Comparison of ENCODE assay signal across 8 mouse cellular contexts in genomic region chr13:43332591-43332990, GRCm38 (mm10). TPM values are rescaled to one million over a fixed set of nuclear protein-coding genes. Genes with fewer than 3 reads are reported as not detected.
DNase-seq lines count a peak whose midpoint lies in the region.

No protein-coding gene starts in this region.

- H3K27me3 ChIP-seq in heart, embryonic 10.5 days (ENCODE audit: insufficient read depth, poor library complexity, severe bottlenecking) = no peaks in the 10 kb centered on the region

- peaks cover 8% of the 10 kb centered on the region; the same call in 1 of the 2 replicates for H3K4me1 ChIP-seq in heart, embryonic 10.5 days

- peak; percentile 13 to 26 for DNase-seq in heart, postnatal 14 days
- DNase-seq in heart, adult 11 months = no peak
- DNase-seq in 416B (ENCODE audit: low read depth) = peak; percentile 51
- peak; percentile 62 for DNase-seq in NIH3T3 (ENCODE audit: low read depth)
- peak; percentile 5 for DNase-seq in forelimb bud, embryonic 11.5 days (ENCODE audit: low read depth, low spot score)
- DNase-seq in retina, postnatal 1 day = peak; percentile 52
- no peak for DNase-seq in heart, embryonic 10.5 days (ENCODE audit: low spot score)
- DNase-seq in right cerebral cortex, postnatal 36 days (ENCODE audit: low spot score in 2 of 2) = no peak

- no peak overlapping the region for H3K27ac ChIP-seq in heart, embryonic 10.5 days

- intact Hi-C loops in heart, postnatal 14 days (cut with DNase I) = no loop called here

- 40% methylated on average over 7 of the region's 7 CpGs for WGBS in heart, embryonic 10.5 days

- H3K36me3 ChIP-seq in heart, embryonic 10.5 days = no peaks in the 10 kb centered on the region

- H3K4me3 ChIP-seq in heart, embryonic 10.5 days = no peak overlapping the region

- H3K9me3 ChIP-seq in heart, embryonic 10.5 days = no peaks in the 10 kb centered on the region

RNA-seq across cellular contexts. Expression of gene Gfod1, which starts 28.6 kb away (rescaled TPM):
- 10 to 100 TPM; 31.8 to 32.0 TPM for total RNA-seq in heart, postnatal 14 days (2021)
- 0.88 and 0.99 TPM in 2 replicates for polyA plus RNA-seq in heart, embryonic 10.5 days (2016; fragmentation: Nextera tagmentation; extraction: Ambion mirVana)

RNA-seq across cellular contexts. Expression of gene Sirt5, which starts 32.7 kb away (rescaled TPM):
- total RNA-seq in heart, postnatal 14 days (2021) = 10 to 100 TPM; 44.0 to 49.4 TPM
- polyA plus RNA-seq in heart, embryonic 10.5 days (2016; fragmentation: Nextera tagmentation; extraction: Ambion mirVana) = 22.1 and 27.2 TPM in 2 replicates

Comparison
In these comparisons a context has a peak if more than half of its experiments do, and no peak if none do; other contexts are left out.
1. DNase-seq: peak in heart, postnatal 14 days (2 of 2), 416B (single experiment), NIH3T3 (single experiment), forelimb bud, embryonic 11.5 days (single experiment) and retina, postnatal 1 day (single experiment); none in heart, adult 11 months (single experiment), heart, embryonic 10.5 days (single experiment) and right cerebral cortex, postnatal 36 days (0 of 2).